Mouse (Mus musculus): Measurements from ENCODE around the gene Rimbp2. TPM values are rescaled to one million over a fixed set of nuclear protein-coding genes. Genes with fewer than 3 reads are reported as not detected.
A peak's percentile ranks its signal among the peaks of the same experiment; 100 is the strongest.

Rimbp2 gene
- polyA plus RNA-seq, 1 experiment from 2014 or later, result not detected

GRCm38 (mm10) chr5:128845033-128845432, 108.3 kb downstream of the Rimbp2 start:
- Histone ChIP-seq H3K4me1 (ENCODE audit: insufficient read depth) (no peaks in the 10 kb centered on the region), H3K9ac (replicated peaks) (no peak overlapping the region), H3K36me3 (replicated peaks; ENCODE audit: insufficient read depth, low read length) (no peaks in the 10 kb centered on the region), H3K9me3 (ENCODE audit: low read length) (no peaks in the 10 kb centered on the region), H3K27me3 (ENCODE audit: insufficient read depth, low read length) (no peaks in the 10 kb centered on the region), H3K4me3 (ENCODE audit: low read depth, low read length) (no peak overlapping the region), H3K27ac (ENCODE audit: low read depth) (no peak overlapping the region), H3K4me2 (ENCODE audit: low read depth, low read length) (no peak overlapping the region)
- DNase-seq (no peak), ATAC-seq (no peak)
- TF ChIP-seq CTCF (IDR thresholded peaks at IDR 0.05; ENCODE audit: low read depth) (no peak), EP300 (IDR thresholded peaks at IDR 0.05; ENCODE audit: low read depth) (no peak)
- 79% methylated on average over 11 of the region's 11 CpGs for WGBS (ENCODE audit: insufficient replicate concordance)

DNA sequence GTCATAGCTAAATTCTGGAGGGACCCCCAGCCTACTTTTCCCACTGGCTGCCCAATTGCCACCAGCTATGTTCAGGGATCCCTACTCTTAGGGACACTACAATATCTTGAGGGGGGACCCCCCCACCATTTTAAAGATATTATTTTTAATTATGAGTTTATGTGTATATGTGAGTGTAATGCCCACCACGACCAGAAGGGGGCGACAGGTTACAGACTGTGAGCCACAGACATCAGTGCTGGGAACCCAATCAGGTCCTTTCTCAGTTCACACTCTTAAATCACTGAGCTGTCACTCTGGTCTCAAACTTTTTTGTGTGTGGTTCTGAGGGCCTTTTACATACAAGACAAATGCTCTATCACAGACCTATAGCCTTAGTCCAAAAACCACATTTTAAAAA, 109.3 kb downstream of the Rimbp2 start:
- 38% methylated on average over 2 of the region's 2 CpGs for WGBS (ENCODE audit: insufficient replicate concordance)
- DNase-seq, result no peak
- no peak for TF ChIP-seq EP300 (IDR thresholded peaks at IDR 0.05; ENCODE audit: low read depth)
- TF ChIP-seq CTCF (IDR thresholded peaks at IDR 0.05; ENCODE audit: low read depth), result peak; percentile 25
- Histone ChIP-seq H3K9ac (replicated peaks) (no peak overlapping the region), H3K4me3 (ENCODE audit: low read depth, low read length) (no peak overlapping the region), H3K4me1 (ENCODE audit: insufficient read depth) (no peaks in the 10 kb centered on the region), H3K4me2 (ENCODE audit: low read depth, low read length) (no peak overlapping the region), H3K27me3 (ENCODE audit: insufficient read depth, low read length) (no peaks in the 10 kb centered on the region), H3K9me3 (ENCODE audit: low read length) (no peaks in the 10 kb centered on the region), H3K27ac (ENCODE audit: low read depth) (no peak overlapping the region), H3K36me3 (replicated peaks; ENCODE audit: insufficient read depth, low read length) (no peaks in the 10 kb centered on the region)
- ATAC-seq, result no peak

GRCm38 (mm10) chr5:128841541-128841940, 111.7 kb downstream of the Rimbp2 start:
- no peaks in the 10 kb centered on the region for H3K9me3 ChIP-seq (ENCODE audit: low read length)
- WGBS (ENCODE audit: insufficient replicate concordance), result 59% methylated on average over 4 of the region's 4 CpGs
- no peak overlapping the region for H3K4me3 ChIP-seq (ENCODE audit: low read depth, low read length)
- H3K9ac ChIP-seq (replicated peaks), result no peak overlapping the region
- ATAC-seq, result no peak
- no peaks in the 10 kb centered on the region for H3K27me3 ChIP-seq (ENCODE audit: insufficient read depth, low read length)
- no peak overlapping the region for H3K4me2 ChIP-seq (ENCODE audit: low read depth, low read length)
- DNase-seq, result no peak
- TF ChIP-seq EP300 (IDR thresholded peaks at IDR 0.05; ENCODE audit: low read depth), result no peak
- no peak for TF ChIP-seq CTCF (IDR thresholded peaks at IDR 0.05; ENCODE audit: low read depth)
- H3K27ac ChIP-seq (ENCODE audit: low read depth), result no peak overlapping the region
- no peaks in the 10 kb centered on the region for H3K36me3 ChIP-seq (replicated peaks; ENCODE audit: insufficient read depth, low read length)
- no peaks in the 10 kb centered on the region for H3K4me1 ChIP-seq (ENCODE audit: insufficient read depth)

DNA sequence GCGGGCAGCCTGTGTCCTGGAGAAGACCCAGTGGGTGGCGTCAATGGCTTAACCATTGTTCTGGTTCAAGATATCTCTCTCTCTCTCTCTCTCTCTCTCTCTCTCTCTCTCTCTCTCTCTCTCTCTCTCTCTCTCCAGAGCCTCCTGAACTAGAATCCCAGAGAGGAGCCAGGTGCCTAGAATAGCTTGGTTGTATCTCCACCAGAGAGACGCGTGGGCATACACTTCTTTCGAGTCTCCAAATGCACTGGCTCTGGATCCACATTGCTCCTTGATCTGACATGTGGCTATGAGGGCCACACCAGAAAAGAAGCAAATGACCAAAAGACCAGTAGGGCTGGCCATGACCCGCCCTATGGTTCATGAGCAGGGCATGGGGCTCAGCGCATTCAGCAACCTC, 116.2 kb downstream of the Rimbp2 start:
- no peak for TF ChIP-seq EP300 (IDR thresholded peaks at IDR 0.05; ENCODE audit: low read depth)
- TF ChIP-seq CTCF (IDR thresholded peaks at IDR 0.05; ENCODE audit: low read depth), result no peak

DNA sequence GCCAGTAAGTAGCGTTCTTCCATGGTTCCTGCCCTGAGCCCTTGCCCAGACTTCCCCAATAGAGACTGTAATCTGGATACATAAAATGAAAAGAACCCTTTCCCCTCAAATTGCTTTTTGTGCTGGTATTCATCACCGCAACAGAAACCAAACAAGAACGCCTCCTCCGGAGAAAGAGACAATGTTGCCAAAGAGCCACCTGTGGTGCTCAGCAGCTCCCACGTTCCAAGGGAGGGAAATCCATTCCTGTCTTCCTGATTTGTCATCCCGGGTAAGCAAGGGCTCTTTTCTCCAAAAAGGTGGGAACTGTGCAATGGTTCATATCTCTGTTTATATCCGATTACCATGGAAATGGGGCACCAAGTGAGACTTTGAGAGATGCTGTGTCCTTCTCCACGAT, 119.2 kb downstream of the Rimbp2 start:
- no peak overlapping the region for H3K4me3 ChIP-seq (ENCODE audit: low read depth, low read length)
- H3K36me3 ChIP-seq (replicated peaks; ENCODE audit: insufficient read depth, low read length), result no peaks in the 10 kb centered on the region
- TF ChIP-seq EP300 (IDR thresholded peaks at IDR 0.05; ENCODE audit: low read depth) (no peak), CTCF (IDR thresholded peaks at IDR 0.05; ENCODE audit: low read depth) (no peak)
- no peaks in the 10 kb centered on the region for H3K4me1 ChIP-seq (ENCODE audit: insufficient read depth)
- H3K27me3 ChIP-seq (ENCODE audit: insufficient read depth, low read length), result no peaks in the 10 kb centered on the region
- no peak overlapping the region for H3K4me2 ChIP-seq (ENCODE audit: low read depth, low read length)
- H3K27ac ChIP-seq (ENCODE audit: low read depth), result no peak overlapping the region
- no peak for ATAC-seq
- WGBS (ENCODE audit: insufficient replicate concordance), result 55% methylated on average over 8 of the region's 8 CpGs
- no peak for DNase-seq
- no peak overlapping the region for H3K9ac ChIP-seq (replicated peaks)
- no peaks in the 10 kb centered on the region for H3K9me3 ChIP-seq (ENCODE audit: low read length)

More for the DNA sequence above, 116.2 kb downstream of the Rimbp2 start:
- Histone ChIP-seq H3K9ac (replicated peaks) (no peak overlapping the region), H3K27ac (ENCODE audit: low read depth) (no peak overlapping the region), H3K27me3 (ENCODE audit: insufficient read depth, low read length) (no peaks in the 10 kb centered on the region), H3K4me1 (ENCODE audit: insufficient read depth) (no peaks in the 10 kb centered on the region), H3K4me3 (ENCODE audit: low read depth, low read length) (no peak overlapping the region), H3K36me3 (replicated peaks; ENCODE audit: insufficient read depth, low read length) (no peaks in the 10 kb centered on the region), H3K4me2 (ENCODE audit: low read depth, low read length) (no peak overlapping the region), H3K9me3 (ENCODE audit: low read length) (no peaks in the 10 kb centered on the region)
- no peak for ATAC-seq
- DNase-seq, result no peak
- WGBS (ENCODE audit: insufficient replicate concordance), result 77% methylated on average over 7 of the region's 7 CpGs

GRCm38 (mm10) chr5:128822843-128823242, 130.4 kb downstream of the Rimbp2 start:
- DNase-seq, result no peak
- Histone ChIP-seq H3K4me2 (ENCODE audit: low read depth, low read length) (no peak overlapping the region), H3K9me3 (ENCODE audit: low read length) (no peaks in the 10 kb centered on the region), H3K4me1 (ENCODE audit: insufficient read depth) (no peaks in the 10 kb centered on the region), H3K27me3 (ENCODE audit: insufficient read depth, low read length) (no peaks in the 10 kb centered on the region), H3K4me3 (ENCODE audit: low read depth, low read length) (no peak overlapping the region), H3K36me3 (replicated peaks; ENCODE audit: insufficient read depth, low read length) (no peaks in the 10 kb centered on the region), H3K27ac (ENCODE audit: low read depth) (no peak overlapping the region), H3K9ac (replicated peaks) (no peak overlapping the region)
- ATAC-seq, result no peak
- no peak for TF ChIP-seq CTCF (IDR thresholded peaks at IDR 0.05; ENCODE audit: low read depth)
- TF ChIP-seq EP300 (IDR thresholded peaks at IDR 0.05; ENCODE audit: low read depth), result no peak
- WGBS (ENCODE audit: insufficient replicate concordance), result 69% methylated on average over 3 of the region's 3 CpGs

Data from liver, postnatal 0 days (tissue).